Mouse (Mus musculus) olfactory bulb, adult 2 months (tissue): ENCODE measurements around the gene Homer2.

Experiments used
- CTCF ChIP-seq: fragments of 200-500 bp; IDR thresholded peaks from 2 replicates; pipeline ENCODE4 v1.5.1; 2012; ENCODE audit warnings: low read depth, mild to moderate bottlenecking, low read length, moderate library complexity; ENCODE audit not compliant: insufficient read depth
- POLR2A ChIP-seq: fragments of 200-500 bp; IDR thresholded peaks from 2 replicates; pipeline ENCODE4 v1.6.1; 2012; ENCODE audit warnings: mild to moderate bottlenecking, low read depth, low read length, moderate library complexity; ENCODE audit not compliant: insufficient read depth

- TF ChIP-seq CTCF: no peak
- no peak for TF ChIP-seq POLR2A
These were observed 128.9 kb downstream of the Homer2 start for GRCm38 (mm10) chr7:81578413-81578812.
